Mouse (Mus musculus) ES-Bruce4 (cell line): ENCODE data around the gene Rwdd2b. TPM values are rescaled to one million over a fixed set of nuclear protein-coding genes. Genes with fewer than 3 reads are reported as not detected.

ENCODE experiments used
- H3K27ac ChIP-seq: 2 replicates; pipeline ENCODE4 v1.5.1; 2012; ENCODE audit warnings: low read length, inconsistent platforms; ENCODE audit not compliant: insufficient read depth
- H3K27me3 ChIP-seq: 2 replicates; pipeline ENCODE4 v1.6.1; 2012; ENCODE audit warnings: mild to moderate bottlenecking, low read length, inconsistent platforms; ENCODE audit not compliant: control insufficient read depth, poor library complexity, insufficient read depth, severe bottlenecking
- H3K36me3 ChIP-seq: 2 replicates; pipeline ENCODE4 v1.6.1; 2012; ENCODE audit warnings: inconsistent platforms, mild to moderate bottlenecking, low read length, moderate library complexity; ENCODE audit not compliant: control insufficient read depth, poor library complexity, insufficient read depth, severe bottlenecking
- H3K4me1 ChIP-seq: one replicate; pipeline ENCODE4 v1.8.1; 2011; ENCODE audit warnings: low read length; ENCODE audit not compliant: control insufficient read depth, insufficient read depth
- H3K4me3 ChIP-seq: 2 replicates; pipeline ENCODE4 v1.5.1; 2011; ENCODE audit warnings: low read depth, mild to moderate bottlenecking, low read length
- H3K9ac ChIP-seq: 2 replicates; pipeline ENCODE4 v1.6.1; 2012; ENCODE audit warnings: low read depth, mild to moderate bottlenecking, inconsistent platforms; ENCODE audit not compliant: poor library complexity, severe bottlenecking
- H3K9me3 ChIP-seq: replicated peaks from 2 replicates; pipeline ENCODE4 v1.6.1; 2012; ENCODE audit warnings: mild to moderate bottlenecking, low read length, inconsistent platforms; ENCODE audit not compliant: control insufficient read depth, poor library complexity, insufficient read depth, severe bottlenecking
- CTCF ChIP-seq: IDR thresholded peaks from one replicate; pipeline ENCODE4 v1.8.1; 2011; ENCODE audit warnings: low read depth, low read length
- EP300 ChIP-seq: IDR thresholded peaks from 2 replicates; pipeline ENCODE4 v1.6.1; 2011; ENCODE audit warnings: low read depth, low read length; ENCODE audit not compliant: insufficient read depth
- POLR2A ChIP-seq: IDR thresholded peaks from one replicate; pipeline ENCODE4 v1.8.1; 2011; ENCODE audit warnings: low read length; ENCODE audit not compliant: insufficient read depth
- polyA plus RNA-seq: library from polyadenylated mRNA; stranded (reverse); fragments of >200 nt; gene quantifications from 2 replicates; pipeline ENCODE4 v1.2.4, GENCODE M21; 2011; ENCODE audit warnings: low read depth; ENCODE audit not compliant: missing spikeins, insufficient read depth, insufficient read length

Gene Rwdd2b
- polyA plus RNA-seq, 1 experiment, result 4.3 TPM

- H3K9ac ChIP-seq, result peak overlapping the region; percentile 79
- H3K36me3 ChIP-seq, result no peaks in the 10 kb centered on the region
- no peak overlapping the region for H3K27ac ChIP-seq
- H3K4me3 ChIP-seq, result peak overlapping the region; percentile 82
- H3K27me3 ChIP-seq, result no peaks in the 10 kb centered on the region
- no peaks in the 10 kb centered on the region for H3K4me1 ChIP-seq
- TF ChIP-seq POLR2A (no peak), EP300 (no peak), CTCF (no peak)
- no peaks in the 10 kb centered on the region for H3K9me3 ChIP-seq
Measured at GRCm38 (mm10) chr16:87455180-87455611, 14.8 kb upstream of the Rwdd2b start.

DNA sequence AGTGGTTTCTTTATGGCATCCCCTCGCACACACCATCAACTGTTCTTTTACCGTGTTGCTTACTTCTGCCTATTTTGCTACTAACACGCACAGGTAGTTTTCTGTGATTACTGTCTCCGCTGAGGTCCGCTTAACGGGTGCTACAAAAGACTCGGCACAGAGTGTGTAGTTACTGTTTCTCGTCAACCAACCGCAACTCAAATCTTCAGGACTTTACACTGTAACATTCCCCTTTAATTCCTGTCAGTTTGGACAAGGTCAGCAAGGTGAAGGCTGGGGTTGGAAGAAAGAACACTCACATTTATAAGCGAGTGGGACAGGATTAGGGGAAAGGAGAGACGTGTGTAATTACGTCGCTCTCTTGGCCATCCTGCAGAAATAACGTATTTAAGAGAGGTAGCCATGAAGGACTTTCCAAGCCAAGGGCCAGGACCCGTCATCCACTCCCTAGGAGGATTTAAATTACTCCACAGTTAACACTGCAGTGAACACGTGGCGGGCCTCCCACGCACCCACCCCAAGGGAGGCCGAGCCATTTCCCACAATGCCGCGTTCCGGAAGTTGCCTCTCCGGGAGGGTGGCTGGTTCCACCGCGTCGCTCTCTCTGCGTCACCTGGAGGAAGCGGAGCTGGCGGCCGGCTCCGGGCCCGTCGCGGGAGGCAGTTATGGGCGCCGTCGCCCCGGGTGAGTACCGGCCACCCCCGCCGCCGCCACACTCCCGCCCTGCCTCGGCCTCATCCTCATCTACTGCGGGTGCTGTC is 14.2 kb upstream of the Rwdd2b start, which contains the start of gene Usp16:
Gene Usp16, plus strand, starts transcription at position 285 of the 761 bp plus-strand sequence.
- Histone ChIP-seq H3K9ac (peak within 1 kb of the TSS; percentile 79), H3K4me3 (peak within 1 kb of the TSS; percentile 82), H3K27me3 (no peaks in the 10 kb centered on the region), H3K4me1 (no peaks in the 10 kb centered on the region), H3K36me3 (no peaks in the 10 kb centered on the region), H3K9me3 (no peaks in the 10 kb centered on the region), H3K27ac (no peak within 1 kb of the TSS)
- TF ChIP-seq POLR2A, result no peak
- TF ChIP-seq EP300, result no peak
- TF ChIP-seq CTCF, result no peak

GRCm38 (mm10) chr16:87453226-87453625 is 12.9 kb upstream of the Rwdd2b start:
- Histone ChIP-seq H3K9ac (no peak overlapping the region), H3K4me1 (no peaks in the 10 kb centered on the region), H3K27me3 (no peaks in the 10 kb centered on the region), H3K36me3 (no peaks in the 10 kb centered on the region), H3K4me3 (no peak overlapping the region), H3K9me3 (no peaks in the 10 kb centered on the region), H3K27ac (no peak overlapping the region)
- TF ChIP-seq CTCF (no peak), POLR2A (no peak), EP300 (no peak)

DNA sequence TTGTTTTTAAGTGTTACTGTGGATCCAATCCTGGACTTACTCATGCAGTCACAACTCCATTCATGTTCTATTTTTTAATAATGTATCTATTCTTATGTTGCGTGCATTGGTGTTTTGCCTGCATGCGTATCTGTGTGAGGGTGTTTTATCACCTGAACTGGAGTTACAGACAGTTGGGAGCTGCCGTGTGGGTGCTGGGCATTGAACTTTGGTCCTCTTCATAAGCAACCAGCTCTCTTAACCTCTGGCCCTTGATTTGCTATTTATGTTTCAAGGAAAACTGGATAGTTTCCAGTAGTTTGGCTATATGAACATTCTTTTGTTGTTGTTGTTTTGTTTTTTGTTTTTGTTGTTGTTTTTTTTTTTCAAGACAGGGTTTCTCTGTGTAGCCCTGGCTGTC is 5.2 kb upstream of the Rwdd2b start:
- Histone ChIP-seq H3K9me3 (no peaks in the 10 kb centered on the region), H3K4me3 (no peak overlapping the region), H3K36me3 (no peaks in the 10 kb centered on the region), H3K4me1 (no peaks in the 10 kb centered on the region), H3K9ac (no peak overlapping the region), H3K27ac (no peak overlapping the region), H3K27me3 (no peaks in the 10 kb centered on the region)
- TF ChIP-seq CTCF, result no peak

DNA sequence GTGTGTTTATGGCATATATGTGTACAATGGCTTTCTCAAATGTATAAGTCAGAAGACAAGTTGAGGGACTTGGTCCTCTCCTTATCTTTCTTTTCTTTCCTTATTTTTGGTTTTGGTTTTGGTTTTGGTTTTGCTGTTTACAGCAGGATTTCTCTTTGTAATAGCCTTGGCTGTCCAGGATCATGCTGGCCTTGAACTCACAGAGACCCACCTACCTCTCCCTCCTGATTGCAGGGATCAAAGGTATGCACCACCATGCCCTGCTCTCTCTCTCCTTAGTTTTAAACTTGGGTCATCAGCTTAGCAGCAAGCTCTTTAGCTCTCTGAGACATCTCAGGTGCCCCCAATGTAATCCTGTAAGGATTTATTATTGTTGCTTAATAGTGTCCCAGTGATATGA is 4.7 kb upstream of the Rwdd2b start:
- Histone ChIP-seq H3K4me1 (no peaks in the 10 kb centered on the region), H3K9ac (no peak overlapping the region), H3K27ac (no peak overlapping the region), H3K36me3 (no peaks in the 10 kb centered on the region), H3K4me3 (no peak overlapping the region), H3K9me3 (no peaks in the 10 kb centered on the region), H3K27me3 (no peaks in the 10 kb centered on the region)
- TF ChIP-seq POLR2A, result no peak
- no peak for TF ChIP-seq EP300
- TF ChIP-seq CTCF, result no peak

GRCm38 (mm10) chr16:87444071-87444470 is 3.7 kb upstream of the Rwdd2b start:
- Histone ChIP-seq H3K36me3 (no peaks in the 10 kb centered on the region), H3K9ac (no peak overlapping the region)

More at GRCm38 (mm10) chr16:87444071-87444470, 3.7 kb upstream of the Rwdd2b start:
- no peak overlapping the region for H3K4me3 ChIP-seq
- no peak overlapping the region for H3K27ac ChIP-seq
- no peaks in the 10 kb centered on the region for H3K9me3 ChIP-seq
- no peaks in the 10 kb centered on the region for H3K27me3 ChIP-seq
- no peaks in the 10 kb centered on the region for H3K4me1 ChIP-seq
- TF ChIP-seq POLR2A (no peak), EP300 (no peak), CTCF (no peak)
